11 mouse cellular contexts compared by ENCODE assay signal in genomic region chr1:57934287-57934686, GRCm38 (mm10).
"Had no signal": no experiment of that assay in that cellular context is flagged by ENCODE, and none has a peak within 500 bp of the region (broad histone marks: within the 10 kb centered on the region; RNA-seq: fewer than 3 reads in every experiment).

No protein-coding gene starts in this region.

- H3K4me1 ChIP-seq: limb, embryonic 15.5 days; liver, embryonic 12.5 days; lung, embryonic 15.5 days had no signal

- H3K9ac ChIP-seq: limb, embryonic 15.5 days; liver, embryonic 12.5 days; lung, embryonic 15.5 days had no signal

- H3K36me3 ChIP-seq: liver, embryonic 12.5 days had no signal

- ATAC-seq: liver, embryonic 12.5 days; midbrain, embryonic 16.5 days had no signal

- H3K4me3 ChIP-seq: limb, embryonic 15.5 days; liver, embryonic 12.5 days; lung, embryonic 15.5 days had no signal

- H3K27ac ChIP-seq: limb, embryonic 15.5 days; liver, embryonic 12.5 days; lung, embryonic 15.5 days had no signal

- H3K4me2 ChIP-seq: limb, embryonic 15.5 days; liver, embryonic 12.5 days; lung, embryonic 15.5 days; midbrain, embryonic 11.5 days had no signal

- DNase-seq: kidney, adult 8-10 months; kidney, postnatal 36 days; lung, postnatal 36 days; right cerebral cortex, postnatal 14 days; thymus, adult 18-20 months; thymus, postnatal 14 days had no signal

- H3K9me3 ChIP-seq: limb, embryonic 15.5 days; liver, embryonic 12.5 days; lung, embryonic 15.5 days had no signal

- H3K27me3 ChIP-seq: limb, embryonic 15.5 days; liver, embryonic 12.5 days; lung, embryonic 15.5 days had no signal
